Mouse (Mus musculus) embryonic facial prominence, embryonic 12.5 days (tissue): Measurements from ENCODE around the gene Fchsd2. TPM values are rescaled to one million over a fixed set of nuclear protein-coding genes. Genes with fewer than 3 reads are reported as not detected.

ENCODE experiments used
- ATAC-seq: fragments of 200-750 bp; cut with Nextera tagmentation; 2 replicates; pipeline ENCODE4 v1.8.0; 2017; ENCODE audit not compliant: insufficient number of reproducible peaks, insufficient read depth, low FRiP score, low TSS enrichment
- H3K27ac ChIP-seq: fragments of 300-500 bp; sonication (generic); 2 replicates; pipeline ENCODE4 v1.5.1; 2016; ENCODE audit warnings: mild to moderate bottlenecking
- H3K27me3 ChIP-seq: fragments of 300-500 bp; sonication (generic); 2 replicates; pipeline ENCODE4 v1.6.1; 2016; ENCODE audit warnings: mild to moderate bottlenecking, moderate library complexity
- H3K36me3 ChIP-seq: fragments of 300-500 bp; sonication (generic); 2 replicates; pipeline ENCODE4 v1.6.1; 2016; ENCODE audit warnings: mild to moderate bottlenecking
- H3K4me1 ChIP-seq: fragments of 300-500 bp; sonication (generic); 2 replicates; pipeline ENCODE4 v1.6.1; 2016
- H3K4me2 ChIP-seq: fragments of 300-500 bp; sonication (generic); replicated peaks from 2 replicates; pipeline ENCODE4 v1.6.1; 2016; ENCODE audit warnings: mild to moderate bottlenecking, moderate library complexity
- H3K4me3 ChIP-seq: fragments of 300-500 bp; sonication (generic); 2 replicates; pipeline ENCODE4 v1.5.1; 2016; ENCODE audit warnings: mild to moderate bottlenecking
- H3K9ac ChIP-seq: fragments of 300-500 bp; sonication (generic); 2 replicates; pipeline ENCODE4 v1.6.1; 2016; ENCODE audit warnings: mild to moderate bottlenecking, moderate library complexity
- H3K9me3 ChIP-seq: fragments of 300-500 bp; sonication (generic); 2 replicates; pipeline ENCODE4 v1.6.1; 2016; ENCODE audit warnings: mild to moderate bottlenecking, moderate library complexity
- WGBS: fragments of 180-500 bp; shearing (Covaris S2); methylation state at CpG from one replicate; pipeline ENCODE4 v1.1.7; 2016; 5-methylcytosine and 5-hydroxymethylcytosine counted together
- polyA plus RNA-seq: library from polyadenylated mRNA; unstranded; fragments of >200 nt; fragmentation: Nextera tagmentation; extraction: Ambion mirVana; gene quantifications from 2 replicates; pipeline ENCODE4 v1.2.1, GENCODE M21; 2016

Gene Fchsd2
- polyA plus RNA-seq, 1 experiment from 2014 or later: 29.4 TPM

DNA sequence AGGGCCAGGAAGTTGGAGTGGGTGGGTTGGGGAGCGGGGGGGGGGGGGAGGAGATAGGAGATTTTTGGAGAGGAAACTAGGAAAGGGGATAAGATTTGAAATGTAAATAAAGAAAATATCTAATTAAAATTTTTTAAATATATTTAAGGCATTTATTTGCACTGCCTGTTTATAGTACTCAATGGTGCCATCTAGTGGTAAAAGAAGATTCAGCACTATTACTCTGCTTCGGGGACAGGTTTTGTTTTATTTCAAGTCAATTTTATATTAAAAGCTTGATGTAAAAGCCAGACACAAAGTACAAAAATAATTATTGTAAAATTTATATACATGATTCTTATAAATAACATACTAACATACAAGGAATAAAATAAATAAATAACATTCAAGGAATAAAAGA, 138.8 kb downstream of the Fchsd2 start:
- Histone ChIP-seq H3K4me3 (no peak overlapping the region), H3K4me2 (no peak overlapping the region), H3K36me3 (no peaks in the 10 kb centered on the region), H3K9ac (no peak overlapping the region), H3K27ac (no peak overlapping the region), H3K4me1 (no peaks in the 10 kb centered on the region), H3K9me3 (no peaks in the 10 kb centered on the region), H3K27me3 (no peaks in the 10 kb centered on the region)
- 45% methylated on average over 1 of the region's 2 CpGs for WGBS
- no peak for ATAC-seq

DNA sequence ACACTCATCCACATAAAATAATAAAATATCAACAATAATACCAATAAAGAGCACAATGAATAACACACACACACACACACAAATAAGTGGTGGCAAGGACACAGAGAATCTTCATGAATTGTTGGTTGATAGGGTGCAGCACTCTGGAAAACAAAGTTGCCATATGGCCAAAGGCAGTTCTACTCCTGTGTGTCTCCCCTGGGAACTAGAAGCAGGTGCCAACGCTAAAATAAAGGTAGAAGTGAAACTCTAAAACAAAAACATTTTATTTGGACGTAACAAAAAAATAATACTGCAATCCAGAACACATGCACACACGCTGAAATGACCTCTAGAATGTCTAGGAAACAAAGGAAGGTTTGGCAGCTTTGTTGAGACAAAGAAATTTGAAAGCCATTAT, 140.1 kb downstream of the Fchsd2 start:
- WGBS: 77% methylated on average over 3 of the region's 3 CpGs
- ATAC-seq: no peak
- no peak overlapping the region for H3K27ac ChIP-seq
- H3K4me1 ChIP-seq: no peaks in the 10 kb centered on the region
- no peak overlapping the region for H3K4me3 ChIP-seq
- no peaks in the 10 kb centered on the region for H3K36me3 ChIP-seq
- H3K9me3 ChIP-seq: no peaks in the 10 kb centered on the region
- no peak overlapping the region for H3K9ac ChIP-seq
- H3K4me2 ChIP-seq: no peak overlapping the region
- H3K27me3 ChIP-seq: no peaks in the 10 kb centered on the region

DNA sequence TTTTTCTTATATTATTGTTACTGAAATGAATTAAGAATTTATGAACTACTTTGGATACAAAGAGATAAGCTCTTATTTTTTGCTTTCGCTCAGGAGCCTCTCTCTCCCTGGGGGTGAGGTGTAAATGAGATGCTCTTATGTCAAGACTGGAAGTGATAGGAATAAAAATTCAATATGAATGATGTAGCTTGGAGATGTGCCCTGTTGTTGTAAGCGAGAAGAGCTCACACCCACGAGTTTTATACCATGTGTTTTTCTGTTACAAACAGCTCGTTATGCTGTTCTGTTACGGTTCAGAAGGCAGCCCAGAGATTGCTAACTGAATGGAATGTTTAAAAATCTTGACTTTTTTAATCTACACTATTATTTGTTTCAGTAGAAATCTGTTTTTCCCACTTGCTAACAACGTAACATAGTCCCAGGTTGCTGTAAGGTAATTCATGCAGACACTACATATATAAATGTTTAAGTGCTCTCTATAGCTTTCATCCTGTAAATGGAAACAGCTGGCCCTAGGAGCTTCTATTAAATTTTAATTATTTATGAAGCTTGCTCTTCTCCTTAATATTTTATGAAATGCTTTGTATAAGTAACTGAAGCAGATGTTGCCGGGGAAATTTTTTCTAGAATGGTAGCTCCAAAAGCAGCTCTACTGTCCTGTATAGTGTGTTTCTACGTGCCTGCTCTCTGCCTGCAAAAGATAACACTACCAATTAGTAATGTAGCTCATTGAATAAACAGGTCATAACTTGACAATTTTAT, 144.2 kb downstream of the Fchsd2 start:
- WGBS: 79% methylated on average over 8 of the region's 8 CpGs

DNA sequence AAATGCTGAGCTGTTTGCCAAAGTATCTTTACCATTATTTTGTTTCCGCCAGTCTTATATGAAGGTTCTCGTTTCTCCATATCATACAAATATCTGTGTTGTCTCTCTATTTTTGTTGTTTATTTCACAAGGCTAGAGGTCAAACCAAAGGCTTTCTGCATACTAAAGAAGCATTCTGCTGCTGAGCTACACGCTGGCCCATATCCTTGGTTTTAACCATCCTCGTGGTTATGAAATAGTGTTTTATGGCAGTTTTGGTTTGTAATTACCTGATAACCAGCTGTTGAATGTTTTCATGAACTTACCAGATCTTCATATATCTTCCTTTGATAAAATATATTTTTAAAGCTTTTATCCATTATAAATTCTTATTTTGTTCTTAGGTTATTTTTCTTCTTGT, 156.1 kb downstream of the Fchsd2 start:
- Histone ChIP-seq H3K4me2 (no peak overlapping the region), H3K27ac (no peak overlapping the region), H3K36me3 (peaks cover 10% of the 10 kb centered on the region; the same call in 1 of the 2 replicates), H3K9me3 (no peaks in the 10 kb centered on the region), H3K4me3 (no peak overlapping the region), H3K27me3 (no peaks in the 10 kb centered on the region), H3K9ac (no peak overlapping the region), H3K4me1 (no peaks in the 10 kb centered on the region)
- no peak for ATAC-seq
- 94% methylated on average over 4 of the region's 4 CpGs for WGBS

More for the DNA sequence above, 144.2 kb downstream of the Fchsd2 start:
- Histone ChIP-seq H3K27me3 (no peaks in the 10 kb centered on the region), H3K4me3 (no peak overlapping the region), H3K4me1 (no peaks in the 10 kb centered on the region), H3K36me3 (peaks cover 6% of the 10 kb centered on the region; the same call in 1 of the 2 replicates), H3K9me3 (no peaks in the 10 kb centered on the region), H3K4me2 (no peak overlapping the region), H3K9ac (no peak overlapping the region), H3K27ac (no peak overlapping the region)
- no peak for ATAC-seq

DNA sequence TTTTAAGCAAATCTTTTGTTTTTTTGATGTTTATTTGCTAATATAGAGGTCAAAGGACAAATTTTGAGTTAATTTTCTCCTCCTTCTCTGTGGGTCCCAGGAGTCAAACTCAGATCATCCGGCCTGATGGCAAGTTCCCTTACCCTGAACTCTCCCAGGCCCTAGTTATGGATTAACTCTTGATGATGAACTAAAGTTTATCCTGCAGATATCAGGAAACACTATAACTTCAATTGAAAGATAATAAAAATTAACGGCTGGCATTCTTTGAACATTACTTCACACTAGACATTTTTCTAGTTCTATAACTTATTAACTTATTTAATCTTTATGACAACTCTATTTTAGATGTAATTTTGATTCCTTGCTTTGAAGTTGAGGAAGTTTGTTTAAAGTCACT, 156.5 kb downstream of the Fchsd2 start:
- 77% methylated on average over 2 of the region's 2 CpGs for WGBS
- ATAC-seq: no peak

DNA sequence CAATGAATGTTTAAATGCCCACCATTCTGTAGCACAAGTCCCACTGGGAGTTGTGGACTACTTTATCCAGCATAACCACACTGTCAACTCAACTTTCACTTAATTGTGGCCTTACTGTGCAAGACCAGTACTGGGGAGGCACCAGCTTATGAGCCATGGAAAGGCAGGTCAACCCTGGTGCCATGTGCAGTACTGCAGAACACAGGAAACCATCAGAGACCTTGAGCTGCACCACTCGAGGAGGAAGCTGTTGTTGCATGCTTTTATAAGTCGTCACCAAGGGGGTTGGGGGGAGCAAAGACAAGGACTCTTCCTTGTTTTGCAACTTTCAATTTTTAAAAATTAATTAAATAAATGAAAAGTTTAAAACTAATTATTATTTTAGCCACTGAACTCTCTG, 160.4 kb downstream of the Fchsd2 start:
- Histone ChIP-seq H3K4me2 (no peak overlapping the region), H3K36me3 (peaks cover 17% of the 10 kb centered on the region; the same call in 1 of the 2 replicates), H3K27me3 (no peaks in the 10 kb centered on the region), H3K9me3 (no peaks in the 10 kb centered on the region), H3K9ac (no peak overlapping the region), H3K4me1 (no peaks in the 10 kb centered on the region), H3K4me3 (no peak overlapping the region), H3K27ac (no peak overlapping the region)
- 64% methylated on average over 2 of the region's 2 CpGs for WGBS
- no peak for ATAC-seq

More for the DNA sequence above, 156.5 kb downstream of the Fchsd2 start:
- no peak overlapping the region for H3K4me3 ChIP-seq
- no peaks in the 10 kb centered on the region for H3K4me1 ChIP-seq
- peaks cover 10% of the 10 kb centered on the region; the same call in 1 of the 2 replicates for H3K36me3 ChIP-seq
- H3K27me3 ChIP-seq: no peaks in the 10 kb centered on the region
- H3K27ac ChIP-seq: no peak overlapping the region
- no peak overlapping the region for H3K9ac ChIP-seq
- H3K4me2 ChIP-seq: no peak overlapping the region
- H3K9me3 ChIP-seq: no peaks in the 10 kb centered on the region

DNA sequence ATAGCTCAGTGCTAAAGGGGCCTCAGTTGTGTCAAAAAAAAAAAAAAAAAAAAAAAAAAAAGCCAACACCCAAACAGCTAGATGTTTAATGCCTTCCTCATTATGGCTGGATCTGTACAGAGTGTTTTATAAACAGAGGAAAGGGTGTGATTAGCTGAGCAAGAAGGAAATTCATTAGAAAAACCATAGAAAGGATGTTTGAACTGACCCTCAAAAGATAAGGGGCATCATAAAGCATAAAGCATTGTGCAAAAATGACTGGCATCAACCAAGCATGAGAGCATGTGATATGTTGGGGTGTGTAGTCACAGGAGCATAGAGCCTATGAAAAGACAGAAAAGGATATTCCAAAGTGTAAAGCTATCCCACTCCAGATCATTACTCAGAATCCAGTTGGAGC, 165.8 kb downstream of the Fchsd2 start:
- H3K4me1 ChIP-seq: no peaks in the 10 kb centered on the region
- no peak overlapping the region for H3K4me2 ChIP-seq
- H3K27ac ChIP-seq: no peak overlapping the region
- H3K27me3 ChIP-seq: no peaks in the 10 kb centered on the region
- no peak overlapping the region for H3K4me3 ChIP-seq
- no peaks in the 10 kb centered on the region for H3K9me3 ChIP-seq
- no peak overlapping the region for H3K9ac ChIP-seq
- ATAC-seq: no peak
- H3K36me3 ChIP-seq: peaks cover 28% of the 10 kb centered on the region

DNA sequence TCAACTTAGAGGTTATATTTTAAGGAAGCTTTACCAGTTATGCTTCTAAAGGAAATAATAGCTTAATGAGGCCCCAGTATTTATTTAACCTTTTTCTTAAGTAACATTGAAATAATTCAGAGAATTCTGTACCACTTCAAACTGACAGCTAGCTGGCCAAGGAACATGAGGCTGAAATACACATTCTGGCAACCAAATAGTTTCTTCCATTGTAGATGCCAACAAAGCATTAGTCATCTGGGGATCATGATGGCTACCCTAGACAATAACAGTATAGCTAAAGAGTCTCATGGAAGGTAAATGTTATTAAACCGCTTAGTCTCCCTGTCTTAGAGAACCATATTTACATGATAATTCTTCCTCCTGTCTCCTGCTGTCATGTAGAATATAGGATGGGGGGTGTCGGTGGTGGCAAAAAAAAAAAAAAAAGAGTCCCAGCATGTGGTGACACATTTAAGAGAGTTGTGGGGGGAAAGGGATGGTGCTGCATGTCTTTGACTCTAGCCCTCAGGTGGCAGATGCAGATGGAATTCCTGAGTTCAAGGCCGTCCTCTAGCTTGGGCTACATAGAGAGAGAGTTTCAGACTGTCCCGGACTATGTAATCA, 169.4 kb downstream of the Fchsd2 start:
- Histone ChIP-seq H3K27ac (no peak overlapping the region), H3K4me3 (no peak overlapping the region), H3K9ac (no peak overlapping the region), H3K27me3 (no peaks in the 10 kb centered on the region), H3K4me1 (no peaks in the 10 kb centered on the region), H3K9me3 (no peaks in the 10 kb centered on the region), H3K36me3 (peaks cover 21% of the 10 kb centered on the region), H3K4me2 (no peak overlapping the region)
- WGBS: 84% methylated on average over 4 of the region's 4 CpGs
- ATAC-seq: no peak

DNA sequence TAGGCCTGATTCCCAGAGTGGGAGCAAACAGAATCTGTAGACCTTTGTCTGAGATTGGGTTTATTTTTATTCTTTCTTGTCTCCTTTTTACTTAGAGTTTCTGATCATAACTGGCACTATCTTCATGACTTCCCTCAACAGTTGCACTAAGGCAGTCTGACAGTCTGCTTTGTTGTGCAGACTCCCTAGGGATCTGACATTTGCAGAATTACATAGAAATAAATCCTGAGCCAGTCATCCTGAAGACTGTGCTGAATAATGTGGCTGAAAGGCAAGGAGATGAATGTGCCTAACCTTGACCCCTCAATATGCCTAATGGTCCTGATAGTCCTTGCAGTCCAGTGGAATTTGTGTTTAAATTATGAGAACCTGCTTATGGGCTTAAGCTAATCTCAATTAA, 170.8 kb downstream of the Fchsd2 start:
- no peak overlapping the region for H3K4me3 ChIP-seq
- ATAC-seq: no peak
- no peak overlapping the region for H3K9ac ChIP-seq
- no peak overlapping the region for H3K27ac ChIP-seq
- H3K27me3 ChIP-seq: no peaks in the 10 kb centered on the region
- no peak overlapping the region for H3K4me2 ChIP-seq
- H3K4me1 ChIP-seq: no peaks in the 10 kb centered on the region
- H3K36me3 ChIP-seq: peaks cover 20% of the 10 kb centered on the region
- no peaks in the 10 kb centered on the region for H3K9me3 ChIP-seq

DNA sequence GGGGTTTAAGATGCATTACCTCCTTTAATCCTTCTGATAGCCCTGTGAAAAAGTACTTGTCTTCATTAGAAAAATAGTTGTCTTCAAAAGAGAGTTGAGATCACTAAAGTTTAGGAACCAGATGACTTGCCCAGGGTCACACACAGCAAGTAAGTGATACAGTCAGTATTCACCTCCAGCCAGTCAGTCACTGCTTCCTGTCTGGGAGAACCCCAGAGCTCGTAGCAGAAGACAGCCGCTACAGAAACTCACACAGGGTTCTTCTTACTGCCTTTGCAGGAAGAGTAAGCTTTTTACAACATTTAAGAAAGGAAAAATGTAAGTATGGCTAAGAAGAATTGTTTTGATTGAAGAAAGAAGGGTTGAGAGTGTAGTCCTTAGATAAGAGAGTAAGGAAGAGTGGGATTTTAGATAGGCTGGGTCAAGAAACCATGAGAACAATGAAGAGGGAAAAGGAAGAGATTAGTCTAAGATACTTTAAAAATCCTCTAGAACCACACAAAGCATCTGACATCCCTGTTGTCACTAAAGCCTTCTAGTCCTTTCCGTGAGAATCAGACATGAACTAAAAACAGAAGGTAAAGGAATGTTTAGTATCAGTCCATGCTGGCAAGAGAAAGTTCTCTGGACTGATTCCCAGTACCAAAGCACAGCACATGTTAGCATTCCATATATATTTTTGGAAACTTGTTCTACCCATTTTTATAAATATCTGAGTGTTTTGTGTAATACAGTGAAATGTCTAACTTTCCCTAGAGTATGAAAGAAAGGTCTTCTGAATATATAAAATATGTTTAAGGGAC, 175.0 kb downstream of the Fchsd2 start:
- H3K36me3 ChIP-seq: peaks cover 12% of the 10 kb centered on the region
- no peak overlapping the region for H3K4me2 ChIP-seq
- no peak overlapping the region for H3K9ac ChIP-seq
- no peaks in the 10 kb centered on the region for H3K9me3 ChIP-seq
- 78% methylated on average over 3 of the region's 3 CpGs for WGBS
- H3K27ac ChIP-seq: no peak overlapping the region
- H3K4me1 ChIP-seq: no peaks in the 10 kb centered on the region
- H3K27me3 ChIP-seq: no peaks in the 10 kb centered on the region
- H3K4me3 ChIP-seq: no peak overlapping the region
- no peak for ATAC-seq

DNA sequence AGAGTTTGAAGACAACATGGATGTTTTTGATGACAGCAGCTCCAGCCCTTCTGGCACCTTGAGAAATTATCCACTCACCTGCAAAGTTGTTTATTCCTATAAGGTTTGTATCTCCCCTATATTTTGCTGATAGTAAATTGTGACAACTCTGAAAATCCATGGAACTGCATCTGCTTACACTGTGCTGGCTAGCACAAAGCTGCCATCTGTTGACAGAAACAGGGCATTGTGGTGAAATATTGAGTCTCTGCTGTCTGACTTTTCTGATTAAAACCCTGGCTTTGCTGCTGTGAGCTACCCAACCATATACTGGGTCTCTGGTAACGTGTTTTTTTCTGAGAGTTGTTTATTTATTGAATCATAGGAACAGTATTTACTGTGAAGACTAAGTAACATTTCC, 178.9 kb downstream of the Fchsd2 start:
- Histone ChIP-seq H3K4me3 (no peak overlapping the region), H3K27ac (no peak overlapping the region), H3K4me1 (no peaks in the 10 kb centered on the region), H3K9me3 (no peaks in the 10 kb centered on the region), H3K9ac (no peak overlapping the region), H3K36me3 (peaks cover 23% of the 10 kb centered on the region), H3K4me2 (no peak overlapping the region), H3K27me3 (no peaks in the 10 kb centered on the region)
- 81% methylated on average over 1 of the region's 1 CpGs for WGBS
- no peak for ATAC-seq
